Mouse (Mus musculus): ENCODE results near the gene Zkscan14. TPM values are rescaled to one million over a fixed set of nuclear protein-coding genes. Genes with fewer than 3 reads are reported as not detected.
A peak's percentile ranks its signal among the peaks of the same experiment; 100 is the strongest.
"Not testable (repeated sequence)": the region's sequence is repeated elsewhere in the genome, so short reads cannot be mapped to it uniquely, and the experiment has no call there.

Zkscan14 gene
- total and polyA plus RNA-seq, 3 experiments: 6.7 to 7.5 TPM; not detected in 1

DNA sequence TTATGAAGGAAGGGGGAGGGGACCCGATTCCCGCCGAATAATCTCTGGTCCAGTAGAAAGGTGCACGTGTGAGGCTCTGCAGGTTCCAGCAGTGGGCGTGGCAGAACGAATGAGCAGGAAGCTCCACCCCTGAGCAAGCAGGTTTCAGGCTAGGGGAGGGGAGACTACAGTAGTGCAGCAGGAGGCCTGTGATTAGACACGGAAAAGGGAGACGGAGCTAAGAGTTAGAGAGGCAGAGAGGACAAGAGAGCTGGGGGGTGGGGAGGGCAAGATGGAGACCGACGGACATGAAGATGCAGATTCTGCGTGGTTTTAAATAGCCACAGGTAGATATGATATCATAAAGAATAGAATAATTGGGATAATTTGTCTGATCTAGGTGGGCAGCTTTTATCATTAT is 6.7 kb upstream of the Zkscan14 start:
- peaks cover 13% of the 10 kb centered on the region for H3K79me2 ChIP-seq (ENCODE audit: control insufficient read depth, insufficient read depth, low read length, poor library complexity)
- peak overlapping the region; percentile 21; a peak in 2 of 4 replicates for H3K4me3 ChIP-seq (ENCODE audit: control insufficient read depth in 1 of 2, insufficient read depth in 1 of 2, low read depth in 2 of 2, low read length in 2 of 2)
- not testable (repeated sequence) for H3K4me1 ChIP-seq (ENCODE audit: control insufficient read depth in 1 of 2, insufficient read depth in 2 of 2, low read length in 2 of 2); H3K9me3 ChIP-seq (replicated peaks; ENCODE audit: insufficient read depth, low read length); H3K27me3 ChIP-seq (ENCODE audit: control insufficient read depth in 1 of 2, insufficient read depth in 2 of 2, low read length in 2 of 2)
- DNase-seq (ENCODE audit: low read depth, low spot score): peak; percentile 78
- H3K27ac ChIP-seq (ENCODE audit: control insufficient read depth, low read depth, low read length): peak overlapping the region; percentile 82
- TF ChIP-seq MAX (IDR thresholded peaks at IDR 0.05; ENCODE audit: low read length) (0 out of 2 replicates have a peak, but pooled peaks have one; percentile 8), MXI1 (IDR thresholded peaks at IDR 0.05; ENCODE audit: low read depth, low read length) (0 out of 2 replicates have a peak, but pooled peaks have one; percentile 29), BHLHE40 (IDR thresholded peaks at IDR 0.05; ENCODE audit: borderline replicate concordance, low read depth, low read length) (peak; percentile 35; the same call in 1 of the 2 replicates), POLR2A (IDR thresholded peaks at IDR 0.05; ENCODE audit: control insufficient read depth in 1 of 2, insufficient read depth in 1 of 2, low read depth in 1 of 2, low read length in 2 of 2, poor library complexity in 1 of 2) (peak in 1 of 2 experiments; percentile 32; a peak in 1 of 4 replicates), SIN3A (IDR thresholded peaks at IDR 0.05; ENCODE audit: low read length) (peak; percentile 61; the same call in 1 of the 2 replicates)
- H3K9ac ChIP-seq (ENCODE audit: control insufficient read depth, low read depth, low read length, poor library complexity, severe bottlenecking): peak overlapping the region; percentile 24; the same call in 1 of the 2 replicates
- H3K36me3 ChIP-seq (ENCODE audit: control insufficient read depth in 1 of 2, insufficient read depth in 2 of 2, low read length in 2 of 2): peaks cover 0 to 16% of the 10 kb centered on the region in 2 experiments; a peak in 2 of 4 replicates

GRCm38 (mm10) chr5:145207954-145208353 is 6.3 kb upstream of the Zkscan14 start:
- no peaks in the 10 kb centered on the region for H3K9me3 ChIP-seq (replicated peaks; ENCODE audit: insufficient read depth, low read length)
- H3K4me1 ChIP-seq (ENCODE audit: control insufficient read depth in 1 of 2, insufficient read depth in 2 of 2, low read length in 2 of 2): peaks cover 0 to 14% of the 10 kb centered on the region in 2 experiments; a peak in 3 of 4 replicates
- H3K9ac ChIP-seq (ENCODE audit: control insufficient read depth, low read depth, low read length, poor library complexity, severe bottlenecking): peak overlapping the region; percentile 57
- peak overlapping the region; percentile 33 to 38 for H3K4me3 ChIP-seq (ENCODE audit: control insufficient read depth in 1 of 2, insufficient read depth in 1 of 2, low read depth in 2 of 2, low read length in 2 of 2)
- H3K27me3 ChIP-seq (ENCODE audit: control insufficient read depth in 1 of 2, insufficient read depth in 2 of 2, low read length in 2 of 2): no peaks in the 10 kb centered on the region
- peak; percentile 78 for DNase-seq (ENCODE audit: low read depth, low spot score)
- peaks cover 0 to 18% of the 10 kb centered on the region in 2 experiments; a peak in 2 of 4 replicates for H3K36me3 ChIP-seq (ENCODE audit: control insufficient read depth in 1 of 2, insufficient read depth in 2 of 2, low read length in 2 of 2)
- H3K27ac ChIP-seq (ENCODE audit: control insufficient read depth, low read depth, low read length): peak overlapping the region; percentile 82
- peaks cover 13% of the 10 kb centered on the region for H3K79me2 ChIP-seq (ENCODE audit: control insufficient read depth, insufficient read depth, low read length, poor library complexity)
- TF ChIP-seq RCOR1 (IDR thresholded peaks at IDR 0.05; ENCODE audit: low read depth, low read length): peak; percentile 32; the same call in 1 of the 2 replicates
- TF ChIP-seq CHD1 (IDR thresholded peaks at IDR 0.05; ENCODE audit: low read depth, low read length): no peak
- TF ChIP-seq USF1 (IDR thresholded peaks at IDR 0.05; ENCODE audit: low read depth, low read length): no peak; the same call in 1 of the 2 replicates
- 0 out of 2 replicates have a peak, but pooled peaks have one; percentile 8 for TF ChIP-seq ETS1 (IDR thresholded peaks at IDR 0.05; ENCODE audit: low read depth, low read length)
- TF ChIP-seq ZNF384 (IDR thresholded peaks at IDR 0.05; ENCODE audit: low read depth, low read length): no peak
- peak; percentile 72 for TF ChIP-seq SIN3A (IDR thresholded peaks at IDR 0.05; ENCODE audit: low read length)
- TF ChIP-seq CTCF (IDR thresholded peaks at IDR 0.05 in 2 of 3, conservative IDR thresholded peaks at IDR 0.05 in 1 of 3; ENCODE audit: control insufficient read depth in 1 of 3, insufficient read depth in 1 of 3, low read depth in 2 of 3, low read length in 3 of 3, poor library complexity in 1 of 3, severe bottlenecking in 1 of 3): no peak
- 0 out of 2 replicates have a peak, but pooled peaks have one; percentile 8 for TF ChIP-seq TCF12 (IDR thresholded peaks at IDR 0.05; ENCODE audit: low read depth, low read length)
- TF ChIP-seq BHLHE40 (IDR thresholded peaks at IDR 0.05; ENCODE audit: borderline replicate concordance, low read depth, low read length): peak; percentile 52; the same call in 1 of the 2 replicates
- TF ChIP-seq MAFK (IDR thresholded peaks at IDR 0.05; ENCODE audit: borderline replicate concordance, low read depth, low read length): no peak
- no peak for TF ChIP-seq RAD21 (IDR thresholded peaks at IDR 0.05; ENCODE audit: low read depth, low read length)
- no peak for TF ChIP-seq E2F4 (IDR thresholded peaks at IDR 0.05; ENCODE audit: borderline replicate concordance, low read depth, low read length)
- TF ChIP-seq GATA1 (IDR thresholded peaks at IDR 0.05; ENCODE audit: low read depth, low read length): 0 out of 2 replicates have a peak, but pooled peaks have one; percentile 32
- no peak for TF ChIP-seq NELFE (IDR thresholded peaks at IDR 0.05; ENCODE audit: low read depth, low read length)
- TF ChIP-seq KAT2A (conservative IDR thresholded peaks at IDR 0.05; ENCODE audit: low read depth, low read length): no peak
- TF ChIP-seq GABPA (IDR thresholded peaks at IDR 0.05; ENCODE audit: low read depth, low read length): no peak
- TF ChIP-seq TBP (IDR thresholded peaks at IDR 0.05; ENCODE audit: low read depth, low read length): no peak
- no peak for TF ChIP-seq POLR2AphosphoS2 (IDR thresholded peaks at IDR 0.05; ENCODE audit: low read length)
- TF ChIP-seq MYC (IDR thresholded peaks at IDR 0.05; ENCODE audit: low read depth, low read length): 0 out of 2 replicates have a peak, but pooled peaks have one; percentile 44
- TF ChIP-seq EP300 (IDR thresholded peaks at IDR 0.05; ENCODE audit: low read depth in 1 of 2, low read length in 2 of 2): peak in 1 of 2 experiments; percentile 54; a peak in 2 of 4 replicates
- TF ChIP-seq TAL1 (IDR thresholded peaks at IDR 0.05; ENCODE audit: low read length): 0 out of 2 replicates have a peak, but pooled peaks have one; percentile 9
- TF ChIP-seq ZKSCAN1 (IDR thresholded peaks at IDR 0.05; ENCODE audit: low read depth, low read length): no peak
- TF ChIP-seq ELF1 (IDR thresholded peaks at IDR 0.05; ENCODE audit: low read depth, low read length): no peak
- TF ChIP-seq USF2 (IDR thresholded peaks at IDR 0.05; ENCODE audit: borderline replicate concordance in 1 of 2, insufficient read depth in 1 of 2, low read depth in 1 of 2, low read length in 2 of 2): no peak
- TF ChIP-seq ZMIZ1 (IDR thresholded peaks at IDR 0.05; ENCODE audit: low read depth, low read length): no peak
- TF ChIP-seq MXI1 (IDR thresholded peaks at IDR 0.05; ENCODE audit: low read depth, low read length): peak; percentile 63; the same call in 1 of the 2 replicates
- 0 out of 2 replicates have a peak, but pooled peaks have one; percentile 56 for TF ChIP-seq MAZ (IDR thresholded peaks at IDR 0.05; ENCODE audit: low read depth, low read length)
- peak; percentile 61; the same call in 1 of the 2 replicates for TF ChIP-seq MAX (IDR thresholded peaks at IDR 0.05; ENCODE audit: low read length)
- 0 out of 2 replicates have a peak, but pooled peaks have one; percentile 14 for TF ChIP-seq JUND (IDR thresholded peaks at IDR 0.05; ENCODE audit: low read depth, low read length)

All from MEL (cell line).